Mouse (Mus musculus): ENCODE measurements around the gene Gm36210.
A peak's percentile ranks its signal among the peaks of the same experiment; 100 is the strongest.

DNA sequence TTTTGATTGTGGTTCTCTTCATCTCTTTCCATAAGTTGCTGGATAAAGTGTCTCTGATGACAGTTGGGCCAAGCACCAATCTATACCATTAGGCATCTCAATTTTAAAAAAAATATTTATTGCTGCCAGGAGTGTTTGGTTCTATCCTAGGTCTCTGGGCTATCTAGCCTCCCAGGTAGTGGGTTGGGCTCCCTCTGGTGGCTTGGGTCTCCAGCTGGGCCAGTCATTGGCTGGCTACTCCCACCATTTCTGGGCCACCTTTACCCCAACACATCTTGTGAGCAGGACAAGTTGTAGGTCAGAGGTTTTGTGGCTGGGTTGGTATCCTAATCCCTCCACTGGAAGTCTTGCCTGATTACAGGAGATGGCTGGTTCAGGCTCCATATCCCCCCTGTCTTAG lies 28.1 kb downstream of the Gm36210 start:
- TF ChIP-seq CTCF (IDR thresholded peaks at IDR 0.05; ENCODE audit: low read depth) (peak; percentile 70), EP300 (IDR thresholded peaks at IDR 0.05; ENCODE audit: low read depth) (no peak)

Measured in liver, embryonic 14.5 days (tissue).